Mouse (Mus musculus) forebrain, embryonic 13.5 days (tissue): ENCODE data around the gene Pdlim7. TPM values are rescaled to one million over a fixed set of nuclear protein-coding genes. Genes with fewer than 3 reads are reported as not detected.

ENCODE experiments used
- ATAC-seq: fragments of 200-750 bp; cut with Nextera tagmentation; 2 replicates; pipeline ENCODE4 v1.8.0; 2017
- H3K27ac ChIP-seq: fragments of 300-500 bp; sonication (generic); 2 replicates; pipeline ENCODE4 v1.5.1; 2015; ENCODE audit warnings: inconsistent platforms, mild to moderate bottlenecking, moderate library complexity
- H3K27me3 ChIP-seq: fragments of 300-500 bp; sonication (generic); 2 replicates; pipeline ENCODE4 v1.6.1; 2015; ENCODE audit warnings: mild to moderate bottlenecking, inconsistent platforms
- H3K36me3 ChIP-seq: fragments of 300-500 bp; sonication (generic); 2 replicates; pipeline ENCODE4 v1.6.1; 2015; ENCODE audit warnings: mild to moderate bottlenecking, inconsistent platforms; ENCODE audit not compliant: poor library complexity, severe bottlenecking
- H3K4me1 ChIP-seq: fragments of 300-500 bp; sonication (generic); 2 replicates; pipeline ENCODE4 v1.6.1; 2015; ENCODE audit warnings: inconsistent platforms
- H3K4me2 ChIP-seq: fragments of 300-500 bp; sonication (generic); 2 replicates; pipeline ENCODE4 v1.6.1; 2015; ENCODE audit warnings: inconsistent platforms, mild to moderate bottlenecking, moderate library complexity
- H3K4me3 ChIP-seq: fragments of 300-500 bp; sonication (generic); 2 replicates; pipeline ENCODE4 v1.5.1; 2015; ENCODE audit warnings: mild to moderate bottlenecking, inconsistent platforms
- H3K9ac ChIP-seq: fragments of 300-500 bp; sonication (generic); 2 replicates; pipeline ENCODE4 v1.6.1; 2015; ENCODE audit warnings: mild to moderate bottlenecking, inconsistent platforms
- H3K9me3 ChIP-seq: fragments of 300-500 bp; sonication (generic); replicated peaks from 2 replicates; pipeline ENCODE4 v1.6.1; 2016; ENCODE audit warnings: inconsistent platforms
- WGBS: fragments of 180-500 bp; shearing (Covaris S2); methylation state at CpG from one replicate; pipeline ENCODE4 v1.1.7; 2015; 5-methylcytosine and 5-hydroxymethylcytosine counted together
- polyA plus RNA-seq: library from polyadenylated mRNA; unstranded; fragments of >200 nt; fragmentation: Nextera tagmentation; extraction: Ambion mirVana; gene quantifications from 2 replicates; pipeline ENCODE4 v1.2.1, GENCODE M21; 2015

Pdlim7 gene
- polyA plus RNA-seq, 1 experiment from 2014 or later = 152 TPM

- H3K4me2 ChIP-seq = peak overlapping the region; percentile 91
- H3K27ac ChIP-seq = peak overlapping the region; percentile 63
- H3K4me3 ChIP-seq = peak overlapping the region; percentile 80
- peaks cover 19% of the 10 kb centered on the region for H3K36me3 ChIP-seq
- H3K27me3 ChIP-seq = peaks cover 3% of the 10 kb centered on the region; the same call in 1 of the 2 replicates
- 1% methylated on average over 21 of the region's 25 CpGs for WGBS
- H3K9me3 ChIP-seq = no peaks in the 10 kb centered on the region
- ATAC-seq = peak; percentile 46; the same call in 1 of the 2 replicates
- H3K4me1 ChIP-seq = peaks cover 30% of the 10 kb centered on the region
- H3K9ac ChIP-seq = peak overlapping the region; percentile 91
Measured at GRCm38 (mm10) chr13:55512379-55513031, 971 bp downstream of the Pdlim7 start.

- Histone ChIP-seq H3K4me1 (peaks cover 30% of the 10 kb centered on the region), H3K9me3 (no peaks in the 10 kb centered on the region), H3K36me3 (peaks cover 29% of the 10 kb centered on the region), H3K4me3 (0 out of 2 replicates have a peak overlapping the region, but pooled peaks have one; percentile 80), H3K27ac (peak overlapping the region; percentile 86), H3K9ac (0 out of 2 replicates have a peak overlapping the region, but pooled peaks have one; percentile 23), H3K4me2 (peak overlapping the region; percentile 91), H3K27me3 (peaks cover 3% of the 10 kb centered on the region; the same call in 1 of the 2 replicates)
- no peak for ATAC-seq
- 28% methylated on average over 5 of the region's 5 CpGs for WGBS
Measured at GRCm38 (mm10) chr13:55511492-55511861, 2.0 kb downstream of the Pdlim7 start.

DNA sequence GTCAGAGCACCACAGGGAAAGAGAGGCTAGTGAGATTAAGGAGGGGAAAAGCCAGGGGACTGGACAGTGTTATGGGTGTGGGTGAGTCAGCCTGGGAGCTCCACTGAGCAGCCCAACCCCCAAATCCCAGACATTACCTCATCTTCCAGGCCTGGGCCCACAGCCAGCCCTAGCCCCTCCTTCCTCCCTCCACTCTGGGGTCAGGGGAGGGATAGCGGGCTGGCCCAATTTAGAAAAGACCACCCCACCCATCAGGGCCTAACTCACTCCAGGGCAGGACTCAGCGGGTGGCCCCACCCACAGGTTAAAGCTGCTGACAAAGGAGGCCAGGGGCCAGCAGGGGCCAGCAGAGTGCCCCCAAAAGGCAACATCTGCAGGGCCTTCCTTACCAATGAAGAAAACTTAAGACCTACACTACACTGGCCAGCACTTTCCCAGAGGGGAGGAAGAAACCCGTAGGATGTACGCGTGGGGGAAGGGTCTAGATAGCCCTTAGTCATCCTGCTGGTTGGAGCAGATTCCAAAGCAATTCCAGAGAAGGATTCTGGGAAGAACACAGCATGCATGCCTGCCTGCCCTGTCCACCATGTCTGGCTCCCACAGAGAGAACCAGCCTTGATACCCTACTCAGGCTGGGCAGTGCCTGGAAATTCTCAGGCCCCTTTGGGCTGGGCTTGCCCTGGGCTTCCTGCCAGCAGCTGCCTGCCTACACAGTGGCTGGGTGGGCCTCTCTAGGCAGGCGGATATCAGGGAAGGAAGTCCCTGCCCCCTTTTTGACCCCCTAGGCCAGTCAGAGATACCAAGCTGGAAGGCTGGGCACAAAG, 2.6 kb downstream of the Pdlim7 start:
- peaks cover 35% of the 10 kb centered on the region for H3K36me3 ChIP-seq
- no peaks in the 10 kb centered on the region for H3K9me3 ChIP-seq
- no peak overlapping the region for H3K4me3 ChIP-seq
- peak overlapping the region; percentile 86 for H3K27ac ChIP-seq
- peaks cover 30% of the 10 kb centered on the region for H3K4me1 ChIP-seq
- 12% methylated on average over 6 of the region's 6 CpGs for WGBS
- peak overlapping the region; percentile 23 for H3K9ac ChIP-seq
- H3K27me3 ChIP-seq = peaks cover 3% of the 10 kb centered on the region; the same call in 1 of the 2 replicates
- peak; percentile 50 for ATAC-seq
- peak overlapping the region; percentile 91 for H3K4me2 ChIP-seq

DNA sequence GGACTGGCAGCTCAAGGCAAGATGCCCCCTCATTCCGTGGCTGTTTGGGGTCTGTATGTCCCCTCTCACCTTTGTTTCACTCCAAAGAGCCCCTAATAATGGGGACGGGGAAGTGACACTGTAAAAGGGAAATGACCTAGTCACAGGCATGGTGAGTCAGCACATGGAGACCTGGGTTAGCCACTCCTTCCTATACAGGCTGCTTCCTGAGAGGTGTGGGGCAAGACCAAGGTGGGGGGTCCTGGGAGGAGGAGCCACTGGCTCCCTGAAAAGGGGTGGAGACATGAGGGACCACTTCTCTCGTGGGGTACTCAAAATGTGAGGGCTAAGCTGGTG, 3.2 kb downstream of the Pdlim7 start:
- ATAC-seq = no peak
- H3K36me3 ChIP-seq = peaks cover 41% of the 10 kb centered on the region

DNA sequence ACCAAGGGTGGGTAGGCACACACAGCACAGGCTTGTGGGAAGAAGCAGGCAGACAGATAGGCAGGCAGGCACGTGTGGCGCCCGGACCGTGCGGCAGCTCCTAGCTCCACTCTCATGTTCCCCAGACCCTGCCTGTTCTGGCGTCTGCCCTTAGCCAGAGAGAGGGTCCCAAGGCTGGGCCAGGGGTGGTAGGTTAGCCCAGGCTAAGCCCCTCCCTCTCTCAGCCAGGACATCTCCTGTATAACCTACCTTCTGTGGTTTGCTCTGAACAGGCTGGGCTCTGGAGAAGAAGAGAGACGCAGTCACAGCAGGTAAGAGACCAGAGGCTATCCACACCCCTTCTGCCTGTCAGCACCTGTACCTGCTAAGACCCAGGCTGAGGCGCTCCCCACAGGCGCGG, 4.9 kb downstream of the Pdlim7 start:
- Histone ChIP-seq H3K27ac (no peak overlapping the region), H3K27me3 (no peaks in the 10 kb centered on the region), H3K4me1 (peaks cover 30% of the 10 kb centered on the region), H3K4me2 (no peak overlapping the region), H3K9ac (no peak overlapping the region), H3K9me3 (no peaks in the 10 kb centered on the region), H3K36me3 (peaks cover 58% of the 10 kb centered on the region), H3K4me3 (no peak overlapping the region)
- no peak for ATAC-seq
- WGBS = 94% methylated on average over 10 of the region's 10 CpGs

More for the DNA sequence above, 3.2 kb downstream of the Pdlim7 start:
- no peak overlapping the region for H3K4me3 ChIP-seq
- peak overlapping the region; percentile 91 for H3K4me2 ChIP-seq
- H3K4me1 ChIP-seq = peaks cover 30% of the 10 kb centered on the region
- H3K27ac ChIP-seq = peak overlapping the region; percentile 86
- H3K9ac ChIP-seq = no peak overlapping the region; the same call in 1 of the 2 replicates
- 24% methylated on average over 3 of the region's 3 CpGs for WGBS
- peaks cover 2% of the 10 kb centered on the region; the same call in 1 of the 2 replicates for H3K27me3 ChIP-seq
- no peaks in the 10 kb centered on the region for H3K9me3 ChIP-seq

GRCm38 (mm10) chr13:55507877-55508276, 5.6 kb downstream of the Pdlim7 start:
- Histone ChIP-seq H3K27me3 (no peaks in the 10 kb centered on the region), H3K9me3 (no peaks in the 10 kb centered on the region), H3K4me1 (peaks cover 30% of the 10 kb centered on the region), H3K4me2 (no peak overlapping the region), H3K27ac (no peak overlapping the region), H3K36me3 (peaks cover 65% of the 10 kb centered on the region), H3K9ac (no peak overlapping the region), H3K4me3 (no peak overlapping the region)
- WGBS = 62% methylated on average over 11 of the region's 11 CpGs
- ATAC-seq = no peak; the same call in 1 of the 2 replicates

DNA sequence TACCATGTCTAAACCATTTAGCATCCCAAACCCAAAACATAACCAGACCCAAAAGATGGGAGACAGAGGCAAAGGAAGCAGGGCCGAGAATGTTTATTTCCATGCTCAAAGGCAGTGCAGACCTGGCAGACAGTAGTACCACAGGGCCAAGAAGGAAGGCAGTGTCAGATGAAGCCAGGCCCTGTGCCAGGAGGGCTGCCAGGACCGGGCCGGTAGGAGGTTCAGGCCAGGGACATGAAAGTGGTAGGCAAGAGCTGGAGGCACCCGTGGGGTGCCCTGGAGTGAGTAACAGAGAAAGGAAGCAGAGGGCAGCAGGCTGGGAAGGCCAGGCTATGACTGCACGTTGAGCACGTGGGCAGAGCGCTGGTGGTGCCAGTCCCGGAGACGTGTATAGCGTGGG, 6.8 kb downstream of the Pdlim7 start:
- Histone ChIP-seq H3K36me3 (peaks cover 75% of the 10 kb centered on the region), H3K4me3 (no peak overlapping the region), H3K9ac (no peak overlapping the region), H3K27ac (no peak overlapping the region), H3K27me3 (no peaks in the 10 kb centered on the region), H3K4me1 (peaks cover 18% of the 10 kb centered on the region), H3K9me3 (no peaks in the 10 kb centered on the region), H3K4me2 (no peak overlapping the region)
- no peak for ATAC-seq
- WGBS = 86% methylated on average over 10 of the region's 10 CpGs

DNA sequence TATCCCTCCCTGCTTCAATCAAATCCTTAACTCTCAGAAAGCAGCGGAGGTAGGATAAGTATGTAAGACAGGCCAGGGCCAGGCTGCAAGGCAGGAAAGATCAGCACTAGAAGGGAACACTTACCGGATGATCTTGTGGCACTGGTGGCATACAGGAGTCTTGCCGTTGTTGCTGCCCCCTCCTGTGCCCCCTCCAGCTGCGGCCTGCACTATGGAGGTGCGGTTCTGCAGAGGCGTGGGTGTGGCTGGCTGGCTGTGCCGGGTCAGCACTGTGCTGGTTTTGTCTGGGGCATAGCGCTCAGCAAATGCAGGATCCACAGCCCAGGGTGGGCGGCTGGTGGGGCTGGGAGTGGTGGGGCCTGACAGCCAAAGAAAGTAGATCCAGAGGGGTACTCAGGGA, 7.7 kb downstream of the Pdlim7 start:
- H3K27ac ChIP-seq = no peak overlapping the region
- WGBS = 94% methylated on average over 9 of the region's 9 CpGs
- H3K36me3 ChIP-seq = peaks cover 81% of the 10 kb centered on the region
- H3K9ac ChIP-seq = no peak overlapping the region
- H3K4me1 ChIP-seq = peaks cover 10% of the 10 kb centered on the region
- ATAC-seq = no peak
- H3K9me3 ChIP-seq = no peaks in the 10 kb centered on the region
- no peak overlapping the region for H3K4me3 ChIP-seq
- H3K4me2 ChIP-seq = no peak overlapping the region
- H3K27me3 ChIP-seq = no peaks in the 10 kb centered on the region

GRCm38 (mm10) chr13:55504390-55504789, 9.1 kb downstream of the Pdlim7 start:
- H3K9ac ChIP-seq = no peak overlapping the region
- no peak overlapping the region for H3K4me3 ChIP-seq
- H3K27me3 ChIP-seq = no peaks in the 10 kb centered on the region
- H3K36me3 ChIP-seq = peaks cover 84% of the 10 kb centered on the region
- WGBS = 83% methylated on average over 5 of the region's 5 CpGs
- H3K27ac ChIP-seq = no peak overlapping the region
- no peak overlapping the region for H3K4me2 ChIP-seq
- no peak for ATAC-seq
- H3K9me3 ChIP-seq = no peaks in the 10 kb centered on the region
- H3K4me1 ChIP-seq = no peaks in the 10 kb centered on the region

DNA sequence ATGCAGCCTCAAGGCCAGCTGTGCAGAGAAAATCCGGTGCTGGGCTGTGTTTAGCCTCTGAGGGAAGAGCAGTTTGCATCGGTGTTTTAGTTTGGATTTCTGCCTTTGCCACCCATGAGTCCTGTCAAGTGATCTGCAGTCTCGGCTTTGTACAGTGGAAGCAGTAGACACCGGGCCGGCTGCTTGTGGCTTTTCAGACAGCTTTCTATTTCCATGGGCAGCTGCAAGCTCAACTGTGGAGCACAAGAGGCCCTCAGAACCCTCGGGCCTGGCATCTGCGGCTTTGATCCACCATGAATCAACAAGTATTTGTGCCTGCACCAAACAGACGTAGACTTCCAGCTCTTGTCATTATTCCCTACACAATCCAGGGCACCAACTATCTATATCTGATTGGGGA, 11.1 kb downstream of the Pdlim7 start:
- no peak overlapping the region for H3K9ac ChIP-seq
- H3K27me3 ChIP-seq = no peaks in the 10 kb centered on the region
- H3K4me1 ChIP-seq = peaks cover 6% of the 10 kb centered on the region
- no peaks in the 10 kb centered on the region for H3K9me3 ChIP-seq
- H3K4me2 ChIP-seq = no peak overlapping the region
- 90% methylated on average over 8 of the region's 8 CpGs for WGBS
- no peak for ATAC-seq
- H3K4me3 ChIP-seq = no peak overlapping the region
- no peak overlapping the region for H3K27ac ChIP-seq
- peaks cover 81% of the 10 kb centered on the region for H3K36me3 ChIP-seq

DNA sequence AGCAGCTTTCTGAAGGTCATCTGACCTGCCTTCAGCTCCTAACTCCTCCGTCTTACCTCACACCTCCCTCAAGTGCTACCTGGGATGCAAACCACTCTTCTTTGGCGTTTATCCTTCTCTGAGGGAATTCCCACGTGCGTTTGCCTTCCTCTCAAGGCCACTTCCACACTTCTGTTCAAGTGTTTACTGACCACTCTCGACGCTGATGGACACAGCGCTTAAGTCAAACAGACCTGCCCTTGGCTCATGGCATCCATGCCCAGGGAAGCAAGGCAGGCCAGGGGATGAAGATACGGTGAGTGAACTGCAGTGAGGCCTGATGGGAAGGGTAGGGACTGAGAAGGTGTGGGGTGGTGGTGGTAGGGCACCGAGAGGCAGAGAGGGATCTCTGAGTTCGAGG, 12.9 kb downstream of the Pdlim7 start:
- peaks cover 63% of the 10 kb centered on the region for H3K36me3 ChIP-seq

GRCm38 (mm10) chr13:55498906-55499305, 14.6 kb downstream of the Pdlim7 start:
- Histone ChIP-seq H3K27me3 (no peaks in the 10 kb centered on the region), H3K9ac (0 out of 2 replicates have a peak overlapping the region, but pooled peaks have one; percentile 0), H3K4me2 (no peak overlapping the region), H3K4me3 (no peak overlapping the region), H3K9me3 (no peaks in the 10 kb centered on the region), H3K27ac (no peak overlapping the region), H3K4me1 (peaks cover 35% of the 10 kb centered on the region), H3K36me3 (peaks cover 46% of the 10 kb centered on the region)
- 43% methylated on average over 11 of the region's 11 CpGs for WGBS
- no peak for ATAC-seq

More for the DNA sequence above, 12.9 kb downstream of the Pdlim7 start:
- H3K9ac ChIP-seq = no peak overlapping the region
- no peak overlapping the region for H3K4me2 ChIP-seq
- H3K27me3 ChIP-seq = no peaks in the 10 kb centered on the region
- no peak for ATAC-seq
- H3K27ac ChIP-seq = no peak overlapping the region
- no peaks in the 10 kb centered on the region for H3K9me3 ChIP-seq
- H3K4me1 ChIP-seq = peaks cover 19% of the 10 kb centered on the region
- no peak overlapping the region for H3K4me3 ChIP-seq
- WGBS = 83% methylated on average over 10 of the region's 10 CpGs
